Mouse (Mus musculus) liver, postnatal 0 days (tissue): ENCODE data around the gene Prrx2.

Experiments
- CTCF ChIP-seq: sonication (generic); IDR thresholded peaks from 2 replicates; pipeline ENCODE4 v1.5.1; 2016; ENCODE audit warnings: antibody characterized with exemption, low read depth
- EP300 ChIP-seq: IDR thresholded peaks from 2 replicates; pipeline ENCODE4 v1.6.1; 2016; ENCODE audit warnings: antibody characterized with exemption, low read depth, mild to moderate bottlenecking

DNA sequence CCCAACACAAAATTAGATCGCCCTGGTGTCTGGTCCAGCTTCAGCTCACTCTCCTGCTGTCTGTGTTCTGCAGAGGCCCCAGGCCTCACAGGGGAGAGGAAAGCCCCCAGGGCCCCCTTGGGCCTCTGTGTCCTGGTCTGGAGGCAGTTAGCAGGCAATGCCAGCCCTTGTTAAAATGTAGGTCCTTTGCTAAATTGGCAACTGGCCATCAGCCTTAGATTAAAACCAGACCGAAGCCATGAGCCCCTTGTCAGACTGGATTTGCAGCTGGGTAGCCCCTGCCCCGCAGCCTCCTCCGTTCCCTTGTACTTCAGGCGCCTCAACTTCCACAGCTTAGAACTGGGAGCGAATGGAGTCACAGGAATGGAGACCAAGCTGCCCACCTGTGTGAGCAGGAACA lies 37.9 kb downstream of the Prrx2 start:
- TF ChIP-seq EP300, result no peak
- no peak for TF ChIP-seq CTCF
